Mouse (Mus musculus) G1E-ER4 (cell line): ENCODE data around the gene Tada2a. TPM values are rescaled to one million over a fixed set of nuclear protein-coding genes. Genes with fewer than 3 reads are reported as not detected.

Source experiments
- GATA1 ChIP-seq: IDR thresholded peaks from one replicate; pipeline ENCODE4 v1.8.0; 2012; ENCODE audit warnings: low read length, inconsistent platforms
- polyA plus RNA-seq: library from polyadenylated mRNA; stranded (reverse); fragments of >175 nt; gene quantifications from 2 replicates; pipeline ENCODE4 v1.2.3, GENCODE M21; 2012

Tada2a gene
- polyA plus RNA-seq, 1 experiment, result 2.1 TPM

- no peak for TF ChIP-seq GATA1
Measured at GRCm38 (mm10) chr11:84127977-84128376, 1.4 kb downstream of the Tada2a start.

GRCm38 (mm10) chr11:84121051-84121956 is 8.1 kb downstream of the Tada2a start:
- no peak for TF ChIP-seq GATA1

- no peak for TF ChIP-seq GATA1
Measured at GRCm38 (mm10) chr11:84117431-84117830, 12.0 kb downstream of the Tada2a start.

GRCm38 (mm10) chr11:84116221-84116620 is 13.2 kb downstream of the Tada2a start:
- no peak for TF ChIP-seq GATA1

- TF ChIP-seq GATA1, result no peak
Measured at GRCm38 (mm10) chr11:84115646-84116045, 13.8 kb downstream of the Tada2a start.

GRCm38 (mm10) chr11:84113623-84114022 is 15.8 kb downstream of the Tada2a start:
- TF ChIP-seq GATA1, result no peak

- no peak for TF ChIP-seq GATA1
Measured at GRCm38 (mm10) chr11:84107137-84107536, 22.3 kb downstream of the Tada2a start.

GRCm38 (mm10) chr11:84104036-84104435 is 25.4 kb downstream of the Tada2a start:
- no peak for TF ChIP-seq GATA1

- no peak for TF ChIP-seq GATA1
Measured at GRCm38 (mm10) chr11:84101182-84101581, 28.2 kb downstream of the Tada2a start.

GRCm38 (mm10) chr11:84097251-84097998 is 32.0 kb downstream of the Tada2a start:
- no peak for TF ChIP-seq GATA1

GRCm38 (mm10) chr11:84095084-84095483 is 34.3 kb downstream of the Tada2a start:
- TF ChIP-seq GATA1, result no peak

- no peak for TF ChIP-seq GATA1
Measured at GRCm38 (mm10) chr11:84090572-84090971, 38.8 kb downstream of the Tada2a start.

- no peak for TF ChIP-seq GATA1
Measured at GRCm38 (mm10) chr11:84081901-84082300, 47.5 kb downstream of the Tada2a start.

GRCm38 (mm10) chr11:84080327-84080726 is 49.1 kb downstream of the Tada2a start:
- TF ChIP-seq GATA1, result no peak

GRCm38 (mm10) chr11:84079887-84080286 is 49.5 kb downstream of the Tada2a start:
- no peak for TF ChIP-seq GATA1

GRCm38 (mm10) chr11:84079361-84079760 is 50.0 kb downstream of the Tada2a start:
- no peak for TF ChIP-seq GATA1
